Mouse (Mus musculus): Measurements from ENCODE around the gene Gmppb. TPM values are rescaled to one million over a fixed set of nuclear protein-coding genes. Genes with fewer than 3 reads are reported as not detected.

The Gmppb gene
- polyA plus RNA-seq, 1 experiment from 2014 or later, result 105 TPM

DNA sequence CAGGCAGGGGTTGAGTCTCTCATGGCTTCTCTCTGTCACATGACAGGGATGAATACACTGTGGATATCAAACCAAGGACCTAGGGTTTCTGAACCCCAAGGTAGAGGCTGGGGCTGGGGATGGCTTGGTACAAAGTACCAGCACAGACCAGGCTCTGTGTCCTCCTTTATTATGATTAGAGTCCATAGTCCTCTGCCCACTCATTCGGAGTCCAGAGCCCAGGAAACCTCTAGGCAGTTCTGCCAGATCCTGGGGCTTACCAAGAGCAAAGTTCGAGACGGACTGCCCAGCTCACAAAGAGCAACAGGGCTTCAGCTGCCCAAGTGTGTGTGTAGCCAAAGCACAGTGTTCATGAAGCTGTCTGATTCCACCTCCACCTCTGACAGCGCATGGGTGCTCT is 36.2 kb downstream of the Gmppb start:
- WGBS, result 85% methylated on average over 4 of the region's 4 CpGs
- Histone ChIP-seq H3K9me3 (ENCODE audit: control insufficient read depth, low read length) (no peaks in the 10 kb centered on the region), H3K36me3 (ENCODE audit: control insufficient read depth, insufficient read depth, low read length) (peaks cover 27% of the 10 kb centered on the region; the same call in 1 of the 2 replicates), H3K4me1 (ENCODE audit: control insufficient read depth, insufficient read depth, low read length) (peaks cover 9% of the 10 kb centered on the region; the same call in 1 of the 2 replicates), H3K4me3 (ENCODE audit: low read length) (no peak overlapping the region), H3K9ac (ENCODE audit: low read depth, low read length) (no peak overlapping the region), H3K27ac (ENCODE audit: low read length) (peak overlapping the region; percentile 26; the same call in 1 of the 2 replicates), H3K27me3 (replicated peaks; ENCODE audit: control insufficient read depth, insufficient read depth, low read length) (peaks cover 17% of the 10 kb centered on the region; the same call in 1 of the 2 replicates), H3K4me2 (ENCODE audit: low read depth, low read length) (no peak overlapping the region)
- peak; percentile 27 for ATAC-seq

DNA sequence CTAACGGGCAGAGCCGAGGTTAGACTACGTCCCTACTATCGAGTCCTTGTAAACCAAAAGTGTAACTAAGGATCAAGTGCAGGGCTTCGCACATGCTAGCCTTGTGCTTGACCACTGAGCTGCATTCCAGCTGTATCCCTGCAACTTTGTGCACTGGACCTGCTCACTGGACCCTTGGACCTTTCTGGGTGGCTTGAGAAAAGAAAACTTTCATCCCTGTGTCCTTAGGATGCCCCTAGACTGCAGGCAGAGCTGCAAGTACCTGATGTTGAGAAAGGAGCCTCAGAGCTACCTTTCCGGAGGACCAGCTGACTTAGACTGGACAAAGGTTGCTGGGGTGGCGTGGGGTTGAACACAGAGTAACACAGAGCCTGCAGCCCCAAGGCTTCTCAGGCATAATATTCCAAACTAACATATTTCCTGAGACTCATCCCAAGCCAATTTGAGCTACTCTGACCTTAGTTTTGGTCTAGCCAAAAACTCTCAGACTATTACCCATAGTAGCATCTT is 41.6 kb downstream of the Gmppb start:
- no peaks in the 10 kb centered on the region for H3K9me3 ChIP-seq (ENCODE audit: control insufficient read depth, low read length)
- H3K27me3 ChIP-seq (replicated peaks; ENCODE audit: control insufficient read depth, insufficient read depth, low read length), result no peaks in the 10 kb centered on the region
- peaks cover 16% of the 10 kb centered on the region for H3K4me1 ChIP-seq (ENCODE audit: control insufficient read depth, insufficient read depth, low read length)
- peaks cover 27% of the 10 kb centered on the region for H3K36me3 ChIP-seq (ENCODE audit: control insufficient read depth, insufficient read depth, low read length)
- H3K9ac ChIP-seq (ENCODE audit: low read depth, low read length), result no peak overlapping the region
- no peak overlapping the region for H3K27ac ChIP-seq (ENCODE audit: low read length)
- no peak overlapping the region for H3K4me3 ChIP-seq (ENCODE audit: low read length)
- H3K4me2 ChIP-seq (ENCODE audit: low read depth, low read length), result no peak overlapping the region
- WGBS, result 93% methylated on average over 7 of the region's 7 CpGs
- ATAC-seq, result no peak

DNA sequence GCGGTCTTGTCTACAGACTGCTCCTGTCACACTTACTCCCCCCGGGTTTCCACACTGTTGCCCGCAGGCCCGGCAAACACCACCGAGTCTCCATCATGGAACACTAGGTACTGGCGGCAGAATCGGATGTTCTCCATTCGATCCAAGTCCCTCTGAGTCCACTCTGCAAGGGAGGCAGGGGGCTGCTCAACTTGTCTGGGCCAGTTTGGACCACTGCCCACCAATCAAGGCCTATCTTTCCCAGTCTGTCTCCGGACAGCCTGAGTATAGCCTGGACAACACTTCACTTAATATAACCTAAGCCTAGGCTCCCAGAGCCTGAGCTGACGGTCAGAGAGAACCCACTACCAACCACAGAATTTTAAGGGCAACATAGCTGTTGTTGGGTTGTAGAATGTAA is 44.5 kb downstream of the Gmppb start:
- Histone ChIP-seq H3K36me3 (ENCODE audit: control insufficient read depth, insufficient read depth, low read length) (peaks cover 15% of the 10 kb centered on the region), H3K4me2 (ENCODE audit: low read depth, low read length) (peak overlapping the region; percentile 96), H3K9me3 (ENCODE audit: control insufficient read depth, low read length) (no peaks in the 10 kb centered on the region), H3K27ac (ENCODE audit: low read length) (no peak overlapping the region), H3K27me3 (replicated peaks; ENCODE audit: control insufficient read depth, insufficient read depth, low read length) (no peaks in the 10 kb centered on the region), H3K4me1 (ENCODE audit: control insufficient read depth, insufficient read depth, low read length) (peaks cover 26% of the 10 kb centered on the region), H3K9ac (ENCODE audit: low read depth, low read length) (peak overlapping the region; percentile 85), H3K4me3 (ENCODE audit: low read length) (peak overlapping the region; percentile 80)
- no peak for ATAC-seq
- WGBS, result 65% methylated on average over 10 of the region's 10 CpGs

DNA sequence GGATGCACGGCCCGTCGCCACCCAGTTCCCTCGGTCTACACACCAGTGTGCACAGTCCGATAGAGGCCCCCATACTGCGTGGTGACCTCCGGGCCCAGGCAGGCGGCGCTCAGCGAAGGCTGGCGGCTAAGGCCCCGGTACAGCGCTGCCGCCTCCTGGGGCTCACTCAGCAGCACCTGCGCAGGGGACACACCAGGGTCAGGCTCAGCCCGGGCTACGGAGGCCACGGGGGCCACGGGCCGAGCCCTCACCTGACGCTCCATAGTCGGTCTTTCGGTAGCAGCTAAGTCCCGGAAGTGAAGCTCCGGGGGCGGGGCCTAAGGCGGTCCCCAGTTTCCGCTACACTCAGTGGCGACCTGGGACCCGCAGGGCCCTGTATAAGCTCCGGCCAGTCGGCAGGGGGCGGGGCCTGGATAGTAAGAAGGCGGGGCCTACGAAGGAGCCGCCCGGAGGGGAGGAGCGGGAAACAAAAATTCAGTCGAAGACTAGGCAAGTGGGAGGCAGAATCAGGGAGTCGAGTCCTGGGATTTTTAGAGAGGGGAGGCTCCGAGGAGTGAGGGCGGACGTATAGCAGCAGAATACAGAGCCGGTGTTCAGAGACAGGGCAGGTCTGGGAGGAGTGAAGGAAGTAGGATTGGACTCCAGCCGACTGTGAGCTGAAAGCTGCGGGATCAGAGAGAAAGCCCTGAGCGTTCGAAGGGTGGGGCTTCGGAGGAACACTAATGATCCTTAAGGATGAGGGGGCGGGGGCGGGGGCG is 45.3 kb downstream of the Gmppb start, which contains the start of gene Apeh:
Apeh (minus strand) TSS at position 423 of the 758 bp plus-strand sequence.
- Histone ChIP-seq H3K36me3 (ENCODE audit: control insufficient read depth, insufficient read depth, low read length) (peaks cover 11% of the 10 kb centered on the region), H3K4me2 (ENCODE audit: low read depth, low read length) (peak within 1 kb of the TSS; percentile 96), H3K27me3 (replicated peaks; ENCODE audit: control insufficient read depth, insufficient read depth, low read length) (no peaks in the 10 kb centered on the region), H3K9ac (ENCODE audit: low read depth, low read length) (peak within 1 kb of the TSS; percentile 85), H3K4me1 (ENCODE audit: control insufficient read depth, insufficient read depth, low read length) (peaks cover 28% of the 10 kb centered on the region), H3K9me3 (ENCODE audit: control insufficient read depth, low read length) (no peaks in the 10 kb centered on the region), H3K4me3 (ENCODE audit: low read length) (peak within 1 kb of the TSS; percentile 80), H3K27ac (ENCODE audit: low read length) (peak within 1 kb of the TSS; percentile 87)
- WGBS, result under 1% methylated on average over 52 of the region's 52 CpGs
- peak; percentile 94 for ATAC-seq

DNA sequence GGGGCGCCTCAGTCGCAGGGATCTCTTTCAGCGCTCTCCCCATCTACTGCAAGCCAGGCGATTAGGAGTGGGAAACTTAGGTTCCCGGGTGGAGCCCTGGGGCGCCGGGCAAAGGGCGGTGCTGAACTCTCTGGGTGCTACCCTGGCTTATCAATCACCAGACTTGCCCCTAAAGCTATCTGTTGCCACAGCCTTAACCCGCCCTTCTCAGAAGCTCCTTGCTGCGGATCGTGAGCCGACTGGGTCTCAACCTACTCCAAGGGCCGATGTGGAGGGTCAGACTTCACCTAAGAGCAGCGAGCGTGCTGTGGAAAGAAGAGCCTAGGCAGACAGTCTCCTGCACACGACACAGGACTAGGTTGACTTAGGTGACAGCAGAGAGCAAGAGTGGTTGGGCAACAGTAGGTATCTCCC is 46.0 kb downstream of the Gmppb start:
- under 1% methylated on average over 16 of the region's 16 CpGs for WGBS
- H3K27me3 ChIP-seq (replicated peaks; ENCODE audit: control insufficient read depth, insufficient read depth, low read length), result no peaks in the 10 kb centered on the region
- H3K4me1 ChIP-seq (ENCODE audit: control insufficient read depth, insufficient read depth, low read length), result peaks cover 28% of the 10 kb centered on the region
- ATAC-seq, result peak; percentile 73
- peak overlapping the region; percentile 80 for H3K4me3 ChIP-seq (ENCODE audit: low read length)
- peaks cover 8% of the 10 kb centered on the region; the same call in 1 of the 2 replicates for H3K36me3 ChIP-seq (ENCODE audit: control insufficient read depth, insufficient read depth, low read length)
- H3K9ac ChIP-seq (ENCODE audit: low read depth, low read length), result peak overlapping the region; percentile 85
- H3K27ac ChIP-seq (ENCODE audit: low read length), result peak overlapping the region; percentile 87
- H3K9me3 ChIP-seq (ENCODE audit: control insufficient read depth, low read length), result no peaks in the 10 kb centered on the region
- peak overlapping the region; percentile 96 for H3K4me2 ChIP-seq (ENCODE audit: low read depth, low read length)

DNA sequence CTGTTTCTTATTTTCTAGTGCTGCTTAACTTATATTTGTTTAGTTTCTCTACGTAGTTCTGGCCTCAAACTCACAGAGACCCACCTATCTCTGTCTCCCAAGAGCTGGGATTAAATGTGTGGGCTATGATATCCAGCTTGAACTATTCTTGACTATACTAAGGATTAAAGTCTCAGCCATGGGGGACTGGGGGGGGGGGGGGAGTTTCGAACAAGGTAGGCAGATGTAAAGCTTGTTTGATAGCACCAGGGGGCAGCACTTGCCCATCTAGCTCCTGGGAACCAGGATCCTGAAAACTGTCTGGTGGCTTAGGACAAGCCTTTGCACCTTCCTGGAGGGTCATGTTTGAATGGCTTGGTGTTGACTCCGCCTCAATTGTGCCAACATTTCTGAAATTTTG is 46.5 kb downstream of the Gmppb start:
- Histone ChIP-seq H3K9ac (ENCODE audit: low read depth, low read length) (peak overlapping the region; percentile 85; the same call in 1 of the 2 replicates), H3K4me1 (ENCODE audit: control insufficient read depth, insufficient read depth, low read length) (peaks cover 28% of the 10 kb centered on the region), H3K4me2 (ENCODE audit: low read depth, low read length) (peak overlapping the region; percentile 96), H3K27me3 (replicated peaks; ENCODE audit: control insufficient read depth, insufficient read depth, low read length) (no peaks in the 10 kb centered on the region), H3K4me3 (ENCODE audit: low read length) (peak overlapping the region; percentile 80), H3K36me3 (ENCODE audit: control insufficient read depth, insufficient read depth, low read length) (peaks cover 5% of the 10 kb centered on the region; the same call in 1 of the 2 replicates), H3K9me3 (ENCODE audit: control insufficient read depth, low read length) (no peaks in the 10 kb centered on the region), H3K27ac (ENCODE audit: low read length) (peak overlapping the region; percentile 87)
- 0 out of 2 replicates have a peak, but pooled peaks have one; percentile 14 for ATAC-seq
- WGBS, result 6% methylated on average over 3 of the region's 3 CpGs

DNA sequence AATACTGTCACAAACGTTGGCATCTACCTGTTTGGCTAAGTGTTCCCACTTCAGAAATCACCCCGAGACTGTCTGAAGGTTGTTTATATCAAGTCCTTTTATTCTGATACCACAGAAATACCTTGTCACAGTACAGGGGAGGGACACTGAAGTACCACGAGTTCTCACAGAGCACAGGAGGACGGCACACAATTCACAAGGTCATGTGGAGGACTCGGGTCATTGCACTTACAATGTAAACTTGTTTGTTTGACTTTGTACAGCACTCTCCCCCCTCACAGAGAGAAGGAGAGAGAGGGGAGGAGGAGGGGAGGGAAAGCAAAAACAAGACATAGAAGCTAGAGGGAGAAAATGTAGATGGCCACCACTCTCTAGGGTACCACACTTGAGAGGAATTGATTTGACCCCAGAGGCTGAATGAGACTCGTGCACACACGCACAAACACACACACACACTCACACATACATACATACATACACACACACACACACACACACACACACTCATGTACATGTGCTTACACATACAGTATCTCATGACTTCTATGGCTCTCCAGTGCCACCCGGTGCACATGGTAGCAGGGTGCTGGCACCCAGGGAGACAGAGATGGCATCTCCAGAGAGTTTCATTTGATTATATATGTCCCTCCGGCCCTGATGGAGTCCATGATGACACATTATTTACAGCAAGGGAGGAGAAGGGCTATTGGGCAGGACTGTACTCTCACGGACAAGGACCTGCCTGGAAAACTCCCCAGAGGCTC is 47.1 kb downstream of the Gmppb start:
- WGBS, result 53% methylated on average over 10 of the region's 10 CpGs
- peak overlapping the region; percentile 28; the same call in 1 of the 2 replicates for H3K27ac ChIP-seq (ENCODE audit: low read length)
- H3K27me3 ChIP-seq (replicated peaks; ENCODE audit: control insufficient read depth, insufficient read depth, low read length), result no peaks in the 10 kb centered on the region
- H3K9me3 ChIP-seq (ENCODE audit: control insufficient read depth, low read length), result no peaks in the 10 kb centered on the region
- ATAC-seq, result no peak
- H3K9ac ChIP-seq (ENCODE audit: low read depth, low read length), result no peak overlapping the region
- H3K4me3 ChIP-seq (ENCODE audit: low read length), result no peak overlapping the region
- H3K4me1 ChIP-seq (ENCODE audit: control insufficient read depth, insufficient read depth, low read length), result peaks cover 28% of the 10 kb centered on the region
- 0 out of 2 replicates have a peak overlapping the region, but pooled peaks have one; percentile 96 for H3K4me2 ChIP-seq (ENCODE audit: low read depth, low read length)
- H3K36me3 ChIP-seq (ENCODE audit: control insufficient read depth, insufficient read depth, low read length), result 0 out of 2 replicates have a peak, but pooled peaks cover 2% of the 10 kb centered on the region

DNA sequence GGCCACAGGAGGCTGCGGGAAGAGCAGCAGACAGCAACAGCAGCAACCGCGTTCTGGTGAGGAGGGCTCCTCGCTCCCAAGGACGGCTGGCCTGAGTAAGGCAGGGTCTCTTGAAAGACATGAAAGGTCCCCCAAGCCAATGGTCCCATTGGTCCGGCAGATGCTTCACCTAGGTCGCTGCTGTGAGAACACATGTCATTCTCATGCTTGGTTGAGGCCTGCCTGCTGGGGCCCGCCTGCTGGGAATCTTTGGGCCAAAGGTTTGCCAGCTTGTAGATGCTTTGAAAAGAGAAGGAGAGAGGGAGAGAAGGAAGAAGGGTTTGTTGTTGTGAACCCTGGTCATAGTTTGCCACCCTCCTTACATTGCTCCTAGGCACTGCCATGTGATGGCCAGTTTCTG is 50.6 kb downstream of the Gmppb start:
- no peak overlapping the region for H3K27ac ChIP-seq (ENCODE audit: low read length)
- no peaks in the 10 kb centered on the region for H3K27me3 ChIP-seq (replicated peaks; ENCODE audit: control insufficient read depth, insufficient read depth, low read length)
- H3K36me3 ChIP-seq (ENCODE audit: control insufficient read depth, insufficient read depth, low read length), result no peaks in the 10 kb centered on the region
- H3K4me3 ChIP-seq (ENCODE audit: low read length), result no peak overlapping the region
- no peak overlapping the region for H3K4me2 ChIP-seq (ENCODE audit: low read depth, low read length)
- WGBS, result 88% methylated on average over 8 of the region's 8 CpGs
- H3K4me1 ChIP-seq (ENCODE audit: control insufficient read depth, insufficient read depth, low read length), result peaks cover 22% of the 10 kb centered on the region
- H3K9me3 ChIP-seq (ENCODE audit: control insufficient read depth, low read length), result no peaks in the 10 kb centered on the region
- ATAC-seq, result no peak
- no peak overlapping the region for H3K9ac ChIP-seq (ENCODE audit: low read depth, low read length)

Measured in intestine, embryonic 16.5 days (tissue).